Mouse (Mus musculus) neural tube, embryonic 13.5 days (tissue): ENCODE measurements around the gene Abtb2. TPM values are rescaled to one million over a fixed set of nuclear protein-coding genes. Genes with fewer than 3 reads are reported as not detected.

ENCODE experiments used
- ATAC-seq: fragments of 200-750 bp; cut with Nextera tagmentation; 2 replicates; pipeline ENCODE4 v1.8.0; 2017; ENCODE audit warnings: low read depth, mild to moderate bottlenecking, moderate TSS enrichment, moderate library complexity
- H3K27ac ChIP-seq: fragments of 300-500 bp; sonication (generic); replicated peaks from 2 replicates; pipeline ENCODE4 v1.5.1; 2015; ENCODE audit warnings: moderate library complexity, mild to moderate bottlenecking, inconsistent platforms
- H3K27me3 ChIP-seq: fragments of 300-500 bp; sonication (generic); 2 replicates; pipeline ENCODE4 v1.6.1; 2015; ENCODE audit warnings: mild to moderate bottlenecking, inconsistent platforms
- H3K36me3 ChIP-seq: fragments of 300-500 bp; sonication (generic); 2 replicates; pipeline ENCODE4 v1.6.1; 2015; ENCODE audit warnings: mild to moderate bottlenecking, inconsistent platforms
- H3K4me1 ChIP-seq: fragments of 300-500 bp; sonication (generic); replicated peaks from 2 replicates; pipeline ENCODE4 v1.6.1; 2015; ENCODE audit warnings: inconsistent platforms
- H3K4me2 ChIP-seq: fragments of 300-500 bp; sonication (generic); 2 replicates; pipeline ENCODE4 v1.6.1; 2015; ENCODE audit warnings: inconsistent platforms, mild to moderate bottlenecking, moderate library complexity
- H3K4me3 ChIP-seq: fragments of 300-500 bp; sonication (generic); 2 replicates; pipeline ENCODE4 v1.5.1; 2015; ENCODE audit warnings: mild to moderate bottlenecking, inconsistent platforms
- H3K9ac ChIP-seq: fragments of 300-500 bp; sonication (generic); 2 replicates; pipeline ENCODE4 v1.6.1; 2015; ENCODE audit warnings: moderate library complexity, mild to moderate bottlenecking, inconsistent platforms
- H3K9me3 ChIP-seq: fragments of 300-500 bp; sonication (generic); 2 replicates; pipeline ENCODE4 v1.6.1; 2016; ENCODE audit warnings: inconsistent platforms
- WGBS: fragments of 180-500 bp; shearing (Covaris S2); methylation state at CpG from one replicate; pipeline ENCODE4 v1.1.7; 2015; 5-methylcytosine and 5-hydroxymethylcytosine counted together
- polyA plus RNA-seq: library from polyadenylated mRNA; unstranded; fragments of >200 nt; fragmentation: Nextera tagmentation; extraction: Ambion mirVana; gene quantifications from 2 replicates; pipeline ENCODE4 v1.2.1, GENCODE M21; 2015

Abtb2 gene
- polyA plus RNA-seq, 1 experiment from 2014 or later: 13.2 TPM

DNA sequence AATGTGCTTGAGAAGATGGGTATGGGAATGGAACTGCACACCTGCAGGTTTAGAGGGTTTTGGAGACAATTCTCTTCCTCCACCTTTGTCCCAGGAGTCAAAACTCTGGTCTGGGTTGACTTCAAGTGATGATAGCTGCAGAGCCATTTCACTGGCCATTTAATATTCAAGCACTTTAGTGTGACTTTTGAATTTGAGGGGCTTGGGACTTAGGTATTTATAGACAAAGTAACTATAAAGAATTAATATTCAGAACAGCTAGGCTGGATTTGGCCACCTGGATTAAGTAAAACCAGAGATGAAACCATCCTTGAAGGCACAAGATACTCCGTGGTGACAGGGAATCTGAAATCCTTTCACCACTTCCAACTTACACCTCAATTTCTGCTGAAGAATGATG is 196.4 kb downstream of the Abtb2 start:
- no peak overlapping the region for H3K27ac ChIP-seq
- H3K4me3 ChIP-seq: no peak overlapping the region
- H3K4me1 ChIP-seq: peaks cover 28% of the 10 kb centered on the region
- H3K36me3 ChIP-seq: peaks cover 22% of the 10 kb centered on the region
- no peak for ATAC-seq
- no peak overlapping the region for H3K9ac ChIP-seq
- H3K9me3 ChIP-seq: no peaks in the 10 kb centered on the region
- 63% methylated on average over 1 of the region's 1 CpGs for WGBS
- peak overlapping the region; percentile 92; the same call in 1 of the 2 replicates for H3K4me2 ChIP-seq
- no peaks in the 10 kb centered on the region for H3K27me3 ChIP-seq

Other genes starting within 250 kb of the Abtb2 start
- not detected in 2 replicates for gene Elf5, start 154.6 kb upstream of the Abtb2 start, polyA plus RNA-seq
- gene Cat, start 81.2 kb upstream of the Abtb2 start, polyA plus RNA-seq: 92.1 and 93.4 TPM in 2 replicates
- 17.3 and 19.0 TPM in 2 replicates for gene Nat10, start 195.0 kb downstream of the Abtb2 start, polyA plus RNA-seq
- gene Caprin1, start 231.3 kb downstream of the Abtb2 start, polyA plus RNA-seq: 412 and 425 TPM in 2 replicates